Mouse (Mus musculus) heart, postnatal 4 days (tissue): Measurements from ENCODE around the gene Serpinf2. TPM values are rescaled to one million over a fixed set of nuclear protein-coding genes. Genes with fewer than 3 reads are reported as not detected.
"Not testable (repeated sequence)": the region's sequence is repeated elsewhere in the genome, so short reads cannot be mapped to it uniquely, and the experiment has no call there.

Experiments used
- DNase-seq: peaks from one replicate; pipeline ENCODE4 v3.0.0; 2021
- microRNA-seq, 2 experiments: library from miRNA; unstranded; fragments of <30 nt; microRNA quantifications; one replicate each; pipeline ENCODE4 v1.2.0; 2021 to 2022
- total RNA-seq, 2 experiments: library from RNA; stranded (reverse); gene quantifications; 2 replicates each; pipeline ENCODE4 v1.2.3; 2021

Serpinf2 gene
- total RNA-seq, 2 experiments from 2014 or later = 0.11 TPM; not detected in 1

DNA sequence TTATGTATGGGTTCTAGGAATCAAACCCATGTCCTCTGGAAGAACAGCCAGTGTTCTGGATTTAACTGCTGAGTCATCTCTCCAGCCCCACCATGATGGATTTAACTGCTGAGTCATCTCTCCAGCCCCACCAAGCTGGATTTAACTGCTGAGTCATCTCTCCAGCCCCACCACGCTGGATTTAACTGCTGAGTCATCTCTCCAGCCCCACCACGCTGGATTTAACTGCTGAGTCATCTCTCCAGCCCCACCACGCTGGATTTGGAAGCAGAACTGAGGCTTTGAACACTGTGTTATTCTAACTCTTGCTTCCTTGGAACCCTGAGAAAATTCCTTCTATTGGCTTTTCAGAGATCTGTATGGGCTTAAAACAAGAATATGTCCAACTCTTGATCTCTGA lies 55.9 kb downstream of the Serpinf2 start:
- DNase-seq = not testable (repeated sequence)

Small RNA genes within 50 kb of the gene (microRNA-seq; reads per million reads assigned to microRNA genes)
- 12,928 to 28,572 reads per million in 2 experiments for gene Mir22

Other genes starting within 250 kb of the Serpinf2 start
- 10 to 100 TPM; 15.0 to 17.4 TPM for gene Dph1, start 248.3 kb downstream of the Serpinf2 start, total RNA-seq
- gene Rtn4rl1, start 245.8 kb downstream of the Serpinf2 start, total RNA-seq = 10 to 100 TPM; 20.3 to 23.2 TPM
- gene Rpa1, start 91.3 kb downstream of the Serpinf2 start, total RNA-seq = 100 to 1,000 TPM; 109 to 114 TPM
- 1 to 10 TPM; 6.4 to 8.5 TPM for gene Smyd4, start 91.2 kb downstream of the Serpinf2 start, total RNA-seq
- gene Serpinf1, start 16.9 kb downstream of the Serpinf2 start, total RNA-seq = 10 to 100 TPM; 12.7 to 16.9 TPM
- gene Wdr81, start 15.1 kb upstream of the Serpinf2 start, total RNA-seq = 1 to 10 TPM; 5.2 to 6.0 TPM
- 1 to 10 TPM; 6.1 to 6.7 TPM for gene Tlcd2, start 22.1 kb upstream of the Serpinf2 start, total RNA-seq
- gene Prpf8, start 47.2 kb upstream of the Serpinf2 start, total RNA-seq = 100 to 1,000 TPM; 113 to 115 TPM
- gene Rilp, start 70.5 kb upstream of the Serpinf2 start, total RNA-seq = 10 to 100 TPM; 24.5 to 24.7 TPM
- gene Scarf1, start 73.9 kb upstream of the Serpinf2 start, total RNA-seq = 10 to 100 TPM; 14.5 to 15.0 TPM
- 10 to 100 TPM in 1 of 2 experiments, 1 to 10 TPM in 1; 8.9 to 10.5 TPM for gene Slc43a2, start 92.1 kb upstream of the Serpinf2 start, total RNA-seq
- gene Pitpna, start 148.5 kb upstream of the Serpinf2 start, total RNA-seq = 100 to 1,000 TPM; 150 to 155 TPM
- 10 to 100 TPM; 23.4 to 26.9 TPM for gene Inpp5k, start 191.4 kb upstream of the Serpinf2 start, total RNA-seq
- gene Myo1c, start 210.9 kb upstream of the Serpinf2 start, total RNA-seq = 100 to 1,000 TPM; 158 to 160 TPM
- gene Crk, start 239.7 kb upstream of the Serpinf2 start, total RNA-seq = 100 to 1,000 TPM; 117 to 123 TPM